Mouse (Mus musculus): ENCODE measurements around the gene Rbbp7.

- TF ChIP-seq POLR2A (IDR thresholded peaks at IDR 0.05; ENCODE audit: extremely low read depth, insufficient read depth, low read length): no peak
- TF ChIP-seq CTCF (IDR thresholded peaks at IDR 0.05; ENCODE audit: low read depth, low read length): no peak
These were observed 11.3 kb upstream of the Rbbp7 start for GRCm38 (mm10) chrX:162748696-162749420.
